Mouse (Mus musculus) thymus, postnatal 25 days (tissue): ENCODE measurements around the gene Tmem109.

Source experiments
- DNase-seq: peaks from one replicate; pipeline ENCODE4 v3.0.0; 2022

Tmem109 gene

GRCm38 (mm10) chr19:10881426-10882154, at the start of gene Tmem109:
Gene Tmem109 (minus strand): TSS chr19:10882001.
- peak; percentile 91 for DNase-seq

GRCm38 (mm10) chr19:10930641-10931040, 48.8 kb upstream of the Tmem109 start:
- no peak for DNase-seq

- DNase-seq: no peak
Observed at GRCm38 (mm10) chr19:10926666-10927065, 44.9 kb upstream of the Tmem109 start.

- DNase-seq: no peak
Observed at GRCm38 (mm10) chr19:10926123-10926621, 44.4 kb upstream of the Tmem109 start.

- no peak for DNase-seq
Observed at GRCm38 (mm10) chr19:10924220-10924619, 42.4 kb upstream of the Tmem109 start.

GRCm38 (mm10) chr19:10921058-10921457, 39.3 kb upstream of the Tmem109 start:
- no peak for DNase-seq

GRCm38 (mm10) chr19:10920532-10920931, 38.7 kb upstream of the Tmem109 start, which contains the start of gene Zp1:
Gene Zp1 (minus strand): TSS chr19:10920632.
- no peak for DNase-seq

- DNase-seq: no peak
Observed at GRCm38 (mm10) chr19:10918321-10918991, 36.7 kb upstream of the Tmem109 start.

- DNase-seq: no peak
Observed at GRCm38 (mm10) chr19:10916506-10916905, 34.7 kb upstream of the Tmem109 start.

- no peak for DNase-seq
Observed at GRCm38 (mm10) chr19:10914870-10915269, 33.1 kb upstream of the Tmem109 start.

- DNase-seq: no peak
Observed at GRCm38 (mm10) chr19:10914291-10914690, 32.5 kb upstream of the Tmem109 start.

- no peak for DNase-seq
Observed at GRCm38 (mm10) chr19:10909087-10909721, 27.4 kb upstream of the Tmem109 start.

GRCm38 (mm10) chr19:10907891-10908290, 26.1 kb upstream of the Tmem109 start:
- peak; percentile 59 for DNase-seq

- no peak for DNase-seq
Observed at GRCm38 (mm10) chr19:10905728-10906000, 23.9 kb upstream of the Tmem109 start.

- DNase-seq: no peak
Observed at GRCm38 (mm10) chr19:10904927-10905727, 23.3 kb upstream of the Tmem109 start.

GRCm38 (mm10) chr19:10904512-10904911, 22.7 kb upstream of the Tmem109 start:
- DNase-seq: no peak

- DNase-seq: no peak
Observed at GRCm38 (mm10) chr19:10901046-10901445, 19.2 kb upstream of the Tmem109 start.

GRCm38 (mm10) chr19:10900315-10900714, 18.5 kb upstream of the Tmem109 start:
- no peak for DNase-seq

- no peak for DNase-seq
Observed at GRCm38 (mm10) chr19:10897491-10897890, 15.7 kb upstream of the Tmem109 start.

GRCm38 (mm10) chr19:10896849-10897248, 15.0 kb upstream of the Tmem109 start:
- DNase-seq: no peak

- DNase-seq: no peak
Observed at GRCm38 (mm10) chr19:10895708-10896107, 13.9 kb upstream of the Tmem109 start.

GRCm38 (mm10) chr19:10895016-10895528, 13.3 kb upstream of the Tmem109 start, which contains the start of gene Prpf19:
Gene Prpf19 (plus strand): TSS chr19:10895231.
- DNase-seq: peak; percentile 98

GRCm38 (mm10) chr19:10892201-10892600, 10.4 kb upstream of the Tmem109 start:
- DNase-seq: no peak
